Mouse (Mus musculus): ENCODE results near the gene Adamts2.

DNA sequence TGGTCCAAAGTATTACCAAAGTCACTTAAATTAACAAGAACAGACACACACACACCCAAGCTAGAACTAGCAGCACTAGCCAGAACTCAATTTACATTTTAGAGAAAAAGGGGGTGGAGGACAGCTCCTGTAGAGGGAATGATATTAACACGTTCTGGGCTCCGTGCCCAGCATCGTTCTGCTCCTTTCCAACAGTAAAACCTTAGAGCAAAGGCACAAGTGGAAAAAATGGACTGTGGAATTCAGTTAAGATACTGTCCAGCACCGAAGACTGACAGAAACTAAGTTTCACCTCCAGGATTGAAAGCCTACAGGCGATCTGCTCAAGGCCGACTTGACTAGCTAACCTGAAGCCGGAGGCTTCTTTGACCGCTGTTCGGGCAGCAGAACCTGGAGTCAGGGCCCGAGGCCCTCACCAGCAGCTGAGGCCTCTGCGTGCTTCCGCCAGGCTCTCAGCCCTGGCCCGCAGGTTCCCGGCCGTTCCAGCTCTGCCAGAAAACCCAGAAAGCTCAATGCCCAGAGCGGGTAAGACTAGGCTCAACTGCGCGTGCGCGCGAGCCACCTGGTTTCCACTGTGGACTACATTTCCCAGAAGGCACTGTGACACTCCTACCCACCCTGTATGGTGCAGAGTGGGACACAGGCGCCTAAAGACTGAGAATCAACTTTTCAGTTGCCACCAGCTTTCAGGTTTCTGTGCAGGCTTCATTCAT lies 239.3 kb downstream of the Adamts2 start, which contains the start of gene Zfp879:
- TF ChIP-seq CTCF (IDR thresholded peaks at IDR 0.05; ENCODE audit: control insufficient read depth, insufficient read depth, insufficient read length) (no peak), USF1 (IDR thresholded peaks at IDR 0.05; ENCODE audit: low read depth) (no peak)

Data from C2C12 (cell line).